Mouse (Mus musculus): ENCODE results near the gene Olfr1137.

Olfr1137 gene

GRCm38 (mm10) chr2:87713079-87713478 is at the start of gene Olfr1137:
Olfr1137 (minus strand) TSS chr2:87713179.
- DNase-seq = no peak

DNA sequence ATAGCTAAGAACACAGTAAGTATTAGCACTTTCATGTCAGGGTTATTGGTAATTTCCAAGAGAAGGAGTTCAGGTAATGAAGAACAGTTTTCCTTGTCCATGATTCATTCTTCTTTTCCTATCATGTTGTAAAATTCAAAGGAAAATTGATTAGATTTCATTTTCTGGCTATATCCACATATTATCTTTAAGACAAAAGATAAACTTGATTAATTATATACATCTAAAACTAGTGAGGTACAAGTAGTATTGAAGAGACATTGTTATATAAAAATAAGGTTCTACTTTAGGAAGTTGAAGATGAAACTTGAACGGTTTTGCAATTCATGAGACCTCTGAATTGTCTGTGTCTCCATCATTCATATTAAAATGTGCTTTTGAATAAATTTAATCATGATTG is 40.9 kb upstream of the Olfr1137 start, which contains the start of gene Olfr1141:
Gene Olfr1141, minus strand, starts transcription at position 101 of the 400 bp plus-strand sequence.
- no peak for DNase-seq

DNA sequence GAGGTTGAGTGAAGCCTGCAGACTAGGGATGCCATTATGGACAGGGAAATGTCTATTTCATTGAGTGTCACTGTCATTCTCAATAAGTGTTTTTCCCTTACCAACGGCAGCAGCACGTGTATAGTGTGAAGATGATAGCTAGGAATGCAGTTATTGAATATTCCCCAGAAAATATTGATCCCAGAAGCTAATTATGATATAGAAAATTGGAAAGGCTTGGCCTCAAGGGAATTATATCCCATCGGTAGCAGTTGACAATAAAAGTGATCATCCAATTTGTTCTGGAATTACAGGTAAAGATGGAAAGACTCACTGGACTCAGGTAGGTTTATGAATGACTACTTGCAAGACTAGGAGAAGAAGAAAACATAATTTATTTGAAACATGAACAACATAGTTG is 30.5 kb upstream of the Olfr1137 start, which contains the start of gene Olfr1140:
Gene Olfr1140, plus strand, starts transcription at position 301 of the 400 bp plus-strand sequence.
- no peak for DNase-seq

DNA sequence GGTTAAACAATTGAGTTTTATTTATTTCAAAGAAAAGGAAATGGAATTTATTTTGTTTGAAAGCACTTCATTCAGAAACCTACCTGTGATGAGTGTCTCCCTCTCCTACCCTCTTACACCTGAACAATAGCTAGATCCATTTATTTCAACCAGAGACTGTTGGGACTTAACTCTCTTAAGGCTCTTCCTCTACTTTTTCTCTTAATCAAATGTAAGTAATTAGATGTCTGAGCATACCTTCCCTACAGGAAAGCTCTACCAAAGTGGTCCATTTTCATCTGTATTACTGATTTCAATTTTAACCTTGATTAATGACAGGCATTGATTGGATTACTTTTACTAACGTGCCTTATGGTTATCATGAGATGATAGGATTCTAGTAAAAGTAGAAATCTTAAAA is 26.9 kb upstream of the Olfr1137 start, which contains the start of gene Olfr1138:
Gene Olfr1138, minus strand, starts transcription at position 101 of the 400 bp plus-strand sequence.
- DNase-seq = no peak

DNA sequence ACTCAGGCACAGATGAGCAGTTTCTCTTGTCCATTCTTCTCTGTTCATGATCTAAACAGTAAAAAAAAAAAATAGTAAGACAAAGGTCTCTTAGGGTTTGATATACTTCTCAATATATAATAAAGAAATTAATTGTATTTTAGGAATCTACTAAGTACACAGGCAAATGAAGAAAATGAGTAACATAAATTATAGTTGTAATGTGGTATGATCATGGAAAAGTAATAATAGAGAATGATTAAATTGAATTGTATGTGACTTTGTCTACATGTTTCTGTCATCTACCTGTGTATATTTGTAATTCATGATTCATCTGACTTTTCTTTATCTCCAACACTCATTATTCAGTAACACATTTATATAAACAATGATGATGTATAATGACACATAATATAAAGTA is 19.1 kb downstream of the Olfr1137 start, which contains the start of gene Olfr1136:
Gene Olfr1136, minus strand, starts transcription at position 101 of the 400 bp plus-strand sequence.
- no peak for DNase-seq

GRCm38 (mm10) chr2:87673564-87673963 is 39.4 kb downstream of the Olfr1137 start, which contains the start of gene Olfr1135:
Olfr1135 (minus strand) TSS chr2:87673664.
- no peak for DNase-seq
